Mouse (Mus musculus) megakaryocyte, embryonic 14.5 days (primary cell): ENCODE measurements around the gene Fndc8.

Experiments used
- FLI1 ChIP-seq: IDR thresholded peaks from 2 replicates; pipeline ENCODE4 v1.6.1; 2012; ENCODE audit warnings: low read length, inconsistent platforms, mixed read lengths
- GATA1 ChIP-seq: IDR thresholded peaks from 3 replicates; pipeline ENCODE4 v1.6.1; 2012; ENCODE audit warnings: mixed read lengths, low read length, inconsistent platforms, borderline replicate concordance

- TF ChIP-seq GATA1 (no peak), FLI1 (no peak)
Measured at GRCm38 (mm10) chr11:82910250-82910649, 18.3 kb downstream of the Fndc8 start, which contains the start of gene Unc45b.
